Mouse (Mus musculus): ENCODE results near the gene Bri3. TPM values are rescaled to one million over a fixed set of nuclear protein-coding genes. Genes with fewer than 3 reads are reported as not detected.

Gene Bri3
- polyA plus RNA-seq, 1 experiment from 2014 or later, result 80.7 TPM

- H3K4me1 ChIP-seq (ENCODE audit: control insufficient read depth, insufficient read depth, low read depth, low read length), result peaks cover 18% of the 10 kb centered on the region
- peaks cover 4% of the 10 kb centered on the region for H3K36me3 ChIP-seq (ENCODE audit: control insufficient read depth, insufficient read depth, low read length)
- H3K9ac ChIP-seq (ENCODE audit: low read depth, low read length), result no peak overlapping the region
- H3K4me2 ChIP-seq (ENCODE audit: low read length), result no peak overlapping the region
- H3K9me3 ChIP-seq (ENCODE audit: control insufficient read depth, low read length), result no peaks in the 10 kb centered on the region
- no peaks in the 10 kb centered on the region for H3K27me3 ChIP-seq (replicated peaks; ENCODE audit: control insufficient read depth, insufficient read depth, low read length)
- no peak for ATAC-seq
- no peak overlapping the region for H3K4me3 ChIP-seq (ENCODE audit: low read length)
- no peak overlapping the region for H3K27ac ChIP-seq (ENCODE audit: low read depth, low read length)
- WGBS, result 86% methylated on average over 13 of the region's 13 CpGs
Observed at GRCm38 (mm10) chr5:144263496-144263895, 19.3 kb downstream of the Bri3 start.

DNA sequence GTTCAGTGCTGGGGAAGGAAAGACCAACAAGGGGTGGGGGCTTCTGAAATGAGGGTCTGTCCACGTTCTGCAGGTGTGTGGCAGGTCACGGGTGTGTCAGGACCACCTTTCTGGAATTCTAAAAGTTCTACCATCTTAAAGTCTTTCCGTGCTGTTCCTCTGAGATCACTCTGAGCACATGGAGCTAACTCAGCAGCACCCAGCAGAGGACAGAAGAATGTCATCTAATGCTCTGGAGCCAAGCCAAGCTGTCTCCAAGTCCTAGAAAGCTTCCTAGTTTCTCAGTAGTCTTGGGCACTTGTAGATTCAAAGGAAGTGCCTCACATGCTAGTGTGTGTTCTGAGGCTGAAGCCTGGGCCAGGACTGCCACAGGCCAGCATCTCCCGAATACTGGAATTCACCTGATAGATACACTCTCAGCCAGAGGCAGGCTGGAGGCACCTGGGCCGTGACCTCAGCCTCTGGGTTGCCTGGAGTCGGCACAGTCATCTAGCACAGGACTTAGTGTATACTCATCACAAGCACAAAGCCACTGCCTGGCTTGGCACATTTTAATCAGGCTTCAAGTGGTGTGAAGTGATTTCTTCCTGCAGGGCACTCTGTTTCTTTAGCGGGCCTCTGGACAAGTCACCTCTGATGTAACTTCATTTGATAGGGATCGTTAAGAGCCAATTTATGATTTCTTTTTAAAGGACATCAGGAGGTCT, 23.5 kb downstream of the Bri3 start:
- Histone ChIP-seq H3K27ac (ENCODE audit: low read depth, low read length) (no peak overlapping the region), H3K36me3 (ENCODE audit: control insufficient read depth, insufficient read depth, low read length) (peaks cover 4% of the 10 kb centered on the region), H3K4me2 (ENCODE audit: low read length) (no peak overlapping the region), H3K4me1 (ENCODE audit: control insufficient read depth, insufficient read depth, low read depth, low read length) (peaks cover 5% of the 10 kb centered on the region; the same call in 1 of the 2 replicates), H3K9ac (ENCODE audit: low read depth, low read length) (no peak overlapping the region), H3K9me3 (ENCODE audit: control insufficient read depth, low read length) (no peaks in the 10 kb centered on the region), H3K27me3 (replicated peaks; ENCODE audit: control insufficient read depth, insufficient read depth, low read length) (no peaks in the 10 kb centered on the region), H3K4me3 (ENCODE audit: low read length) (no peak overlapping the region)
- ATAC-seq, result no peak
- WGBS, result 70% methylated on average over 8 of the region's 8 CpGs

- peaks cover 3% of the 10 kb centered on the region; the same call in 1 of the 2 replicates for H3K4me1 ChIP-seq (ENCODE audit: control insufficient read depth, insufficient read depth, low read depth, low read length)
- no peaks in the 10 kb centered on the region for H3K27me3 ChIP-seq (replicated peaks; ENCODE audit: control insufficient read depth, insufficient read depth, low read length)
- WGBS, result 97% methylated on average over 7 of the region's 7 CpGs
- H3K27ac ChIP-seq (ENCODE audit: low read depth, low read length), result no peak overlapping the region
- H3K9me3 ChIP-seq (ENCODE audit: control insufficient read depth, low read length), result no peaks in the 10 kb centered on the region
- no peak overlapping the region for H3K9ac ChIP-seq (ENCODE audit: low read depth, low read length)
- no peak overlapping the region for H3K4me3 ChIP-seq (ENCODE audit: low read length)
- no peaks in the 10 kb centered on the region for H3K36me3 ChIP-seq (ENCODE audit: control insufficient read depth, insufficient read depth, low read length)
- no peak for ATAC-seq
- no peak overlapping the region for H3K4me2 ChIP-seq (ENCODE audit: low read length)
Observed at GRCm38 (mm10) chr5:144269926-144270325, 25.7 kb downstream of the Bri3 start.

DNA sequence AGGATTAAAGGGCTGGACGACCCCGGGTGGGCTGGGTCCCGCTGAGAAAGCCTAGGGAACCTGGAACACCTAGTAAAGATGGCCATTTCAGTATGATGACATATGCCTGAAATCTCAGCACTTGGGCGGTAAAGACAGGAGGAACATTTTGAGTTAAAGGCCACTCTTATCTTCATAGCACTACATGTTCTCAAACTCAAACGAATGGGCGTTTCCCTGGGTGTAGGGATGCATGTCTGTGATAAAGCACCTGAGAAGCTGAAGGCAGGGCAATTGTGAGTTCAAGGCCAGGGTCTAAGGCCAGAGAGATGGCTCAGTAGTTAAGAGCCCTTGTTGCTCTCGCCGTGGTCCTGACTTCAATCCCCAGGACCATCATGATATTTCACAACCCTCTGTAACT, 26.2 kb downstream of the Bri3 start:
- 98% methylated on average over 8 of the region's 8 CpGs for WGBS
- Histone ChIP-seq H3K4me3 (ENCODE audit: low read length) (no peak overlapping the region), H3K36me3 (ENCODE audit: control insufficient read depth, insufficient read depth, low read length) (no peaks in the 10 kb centered on the region), H3K4me2 (ENCODE audit: low read length) (no peak overlapping the region), H3K9me3 (ENCODE audit: control insufficient read depth, low read length) (no peaks in the 10 kb centered on the region), H3K9ac (ENCODE audit: low read depth, low read length) (no peak overlapping the region), H3K4me1 (ENCODE audit: control insufficient read depth, insufficient read depth, low read depth, low read length) (peaks cover 3% of the 10 kb centered on the region; the same call in 1 of the 2 replicates), H3K27me3 (replicated peaks; ENCODE audit: control insufficient read depth, insufficient read depth, low read length) (no peaks in the 10 kb centered on the region), H3K27ac (ENCODE audit: low read depth, low read length) (no peak overlapping the region)
- no peak for ATAC-seq

GRCm38 (mm10) chr5:144271118-144271517, 26.9 kb downstream of the Bri3 start:
- Histone ChIP-seq H3K9ac (ENCODE audit: low read depth, low read length) (no peak overlapping the region), H3K27me3 (replicated peaks; ENCODE audit: control insufficient read depth, insufficient read depth, low read length) (no peaks in the 10 kb centered on the region), H3K4me3 (ENCODE audit: low read length) (no peak overlapping the region), H3K4me1 (ENCODE audit: control insufficient read depth, insufficient read depth, low read depth, low read length) (peaks cover 3% of the 10 kb centered on the region; the same call in 1 of the 2 replicates), H3K36me3 (ENCODE audit: control insufficient read depth, insufficient read depth, low read length) (no peaks in the 10 kb centered on the region), H3K9me3 (ENCODE audit: control insufficient read depth, low read length) (no peaks in the 10 kb centered on the region), H3K4me2 (ENCODE audit: low read length) (no peak overlapping the region), H3K27ac (ENCODE audit: low read depth, low read length) (no peak overlapping the region)
- no peak for ATAC-seq
- WGBS, result 85% methylated on average over 3 of the region's 3 CpGs

- Histone ChIP-seq H3K36me3 (ENCODE audit: control insufficient read depth, insufficient read depth, low read length) (no peaks in the 10 kb centered on the region), H3K9me3 (ENCODE audit: control insufficient read depth, low read length) (no peaks in the 10 kb centered on the region), H3K4me2 (ENCODE audit: low read length) (no peak overlapping the region), H3K4me1 (ENCODE audit: control insufficient read depth, insufficient read depth, low read depth, low read length) (peaks cover 3% of the 10 kb centered on the region; the same call in 1 of the 2 replicates), H3K27ac (ENCODE audit: low read depth, low read length) (no peak overlapping the region), H3K9ac (ENCODE audit: low read depth, low read length) (no peak overlapping the region), H3K4me3 (ENCODE audit: low read length) (no peak overlapping the region), H3K27me3 (replicated peaks; ENCODE audit: control insufficient read depth, insufficient read depth, low read length) (no peaks in the 10 kb centered on the region)
- ATAC-seq, result no peak
- 75% methylated on average over 5 of the region's 5 CpGs for WGBS
Observed at GRCm38 (mm10) chr5:144271772-144272171, 27.5 kb downstream of the Bri3 start.

DNA sequence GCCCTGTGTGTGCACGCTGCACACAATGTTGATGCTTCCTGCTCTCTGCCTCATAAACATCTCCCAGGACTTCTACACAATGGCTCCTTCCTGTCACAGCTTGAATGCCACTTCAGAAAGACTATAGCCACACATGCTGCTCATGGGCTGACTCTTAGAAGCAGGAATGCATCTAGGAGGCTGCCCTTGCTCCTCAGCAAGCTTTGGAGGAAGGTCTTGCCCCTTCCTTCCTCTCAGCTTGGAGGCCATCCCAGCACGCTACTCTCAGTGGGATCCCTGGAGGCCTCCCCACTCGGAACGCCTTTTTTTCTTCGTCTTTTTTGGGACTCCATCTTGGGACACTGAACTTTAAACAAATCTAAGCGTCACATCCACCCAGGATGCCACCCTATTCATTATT, 30.7 kb downstream of the Bri3 start:
- ATAC-seq, result no peak
- WGBS, result 59% methylated on average over 6 of the region's 6 CpGs
- Histone ChIP-seq H3K27me3 (replicated peaks; ENCODE audit: control insufficient read depth, insufficient read depth, low read length) (no peaks in the 10 kb centered on the region), H3K4me1 (ENCODE audit: control insufficient read depth, insufficient read depth, low read depth, low read length) (no peaks in the 10 kb centered on the region), H3K27ac (ENCODE audit: low read depth, low read length) (no peak overlapping the region), H3K9ac (ENCODE audit: low read depth, low read length) (no peak overlapping the region), H3K4me2 (ENCODE audit: low read length) (no peak overlapping the region), H3K36me3 (ENCODE audit: control insufficient read depth, insufficient read depth, low read length) (no peaks in the 10 kb centered on the region), H3K9me3 (ENCODE audit: control insufficient read depth, low read length) (no peaks in the 10 kb centered on the region), H3K4me3 (ENCODE audit: low read length) (no peak overlapping the region)

DNA sequence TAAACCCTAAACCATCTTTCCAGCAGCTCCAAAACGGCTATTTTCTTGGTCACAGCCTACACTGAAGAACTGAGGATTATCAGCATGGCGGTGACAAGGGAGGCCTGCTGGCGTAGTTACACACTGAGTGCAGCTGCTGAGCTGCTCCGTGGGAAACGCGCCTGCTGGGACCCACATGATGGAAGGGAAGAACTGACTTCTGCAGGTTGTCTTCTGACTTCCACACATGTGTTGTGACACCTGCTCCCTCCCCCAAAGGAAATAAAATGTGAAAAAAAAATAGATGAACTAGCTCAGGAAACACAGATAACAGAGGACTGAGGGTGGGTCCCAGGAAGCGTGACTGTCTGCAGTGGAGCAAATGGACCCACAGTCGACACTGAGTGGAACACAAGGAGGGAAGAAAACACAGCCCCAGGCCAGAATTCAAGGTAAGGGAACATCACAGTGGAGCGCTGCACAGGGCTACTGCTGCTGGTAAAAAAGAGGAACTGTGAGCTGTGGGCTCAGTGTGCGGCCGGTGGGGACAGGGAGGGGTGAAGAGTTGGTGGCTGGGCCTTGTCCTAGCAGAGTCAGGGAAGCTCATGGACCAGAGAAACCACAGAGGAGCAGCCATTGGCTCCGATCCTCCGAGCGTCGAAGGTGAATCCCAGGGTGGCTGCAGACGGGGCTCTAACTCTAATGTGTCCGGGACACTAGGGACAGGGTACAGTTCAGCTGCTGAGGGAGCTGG, 32.8 kb downstream of the Bri3 start:
- Histone ChIP-seq H3K4me2 (ENCODE audit: low read length) (no peak overlapping the region), H3K36me3 (ENCODE audit: control insufficient read depth, insufficient read depth, low read length) (no peaks in the 10 kb centered on the region), H3K9me3 (ENCODE audit: control insufficient read depth, low read length) (no peaks in the 10 kb centered on the region), H3K9ac (ENCODE audit: low read depth, low read length) (no peak overlapping the region), H3K4me3 (ENCODE audit: low read length) (no peak overlapping the region), H3K4me1 (ENCODE audit: control insufficient read depth, insufficient read depth, low read depth, low read length) (no peaks in the 10 kb centered on the region), H3K27me3 (replicated peaks; ENCODE audit: control insufficient read depth, insufficient read depth, low read length) (no peaks in the 10 kb centered on the region), H3K27ac (ENCODE audit: low read depth, low read length) (no peak overlapping the region)
- 82% methylated on average over 17 of the region's 17 CpGs for WGBS
- 0 out of 2 replicates have a peak, but pooled peaks have one; percentile 27 for ATAC-seq

DNA sequence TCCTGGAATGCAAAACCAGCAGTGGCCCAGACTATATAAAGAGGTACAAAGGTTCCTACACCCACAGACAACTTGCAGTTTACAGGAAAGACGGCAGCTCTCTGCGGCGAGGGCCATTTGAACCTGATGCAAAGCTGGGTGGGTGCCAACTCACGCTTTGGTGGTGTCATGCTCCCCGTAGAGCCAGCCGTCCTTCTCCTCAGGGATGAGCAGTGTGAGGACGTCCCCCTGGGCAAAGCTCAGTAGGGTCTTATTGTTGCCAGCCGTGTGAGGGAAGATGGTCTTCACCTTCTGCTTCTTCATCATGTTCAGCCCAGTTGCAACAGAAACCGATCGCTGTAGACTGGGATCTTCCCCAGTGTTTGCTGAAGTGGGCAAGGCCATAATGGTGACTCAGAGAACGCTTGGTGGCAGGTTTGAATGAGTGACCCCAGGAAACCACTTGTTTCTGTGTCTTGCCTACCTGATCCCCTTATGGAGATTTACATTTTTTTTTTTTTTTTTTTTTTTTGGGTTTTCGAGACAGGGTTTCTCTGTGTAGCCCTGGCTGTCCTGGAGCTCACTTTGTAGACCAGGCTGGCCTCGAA, 34.2 kb downstream of the Bri3 start:
- Histone ChIP-seq H3K27me3 (replicated peaks; ENCODE audit: control insufficient read depth, insufficient read depth, low read length) (no peaks in the 10 kb centered on the region), H3K4me1 (ENCODE audit: control insufficient read depth, insufficient read depth, low read depth, low read length) (no peaks in the 10 kb centered on the region), H3K9ac (ENCODE audit: low read depth, low read length) (no peak overlapping the region), H3K4me2 (ENCODE audit: low read length) (no peak overlapping the region), H3K4me3 (ENCODE audit: low read length) (no peak overlapping the region), H3K36me3 (ENCODE audit: control insufficient read depth, insufficient read depth, low read length) (no peaks in the 10 kb centered on the region), H3K9me3 (ENCODE audit: control insufficient read depth, low read length) (no peaks in the 10 kb centered on the region), H3K27ac (ENCODE audit: low read depth, low read length) (no peak overlapping the region)
- ATAC-seq, result no peak
- 84% methylated on average over 12 of the region's 13 CpGs for WGBS
